Mouse (Mus musculus) testis, adult 2 months (tissue): Measurements from ENCODE around the gene Ccdc28a.

Source experiments
- CTCF ChIP-seq: fragments of 200-500 bp; IDR thresholded peaks from 2 replicates; pipeline ENCODE4 v1.5.1; 2012; ENCODE audit warnings: low read depth, mild to moderate bottlenecking, inconsistent platforms, low read length, moderate library complexity; ENCODE audit not compliant: control insufficient read depth, insufficient read depth, insufficient replicate concordance
- POLR2A ChIP-seq: fragments of 200-500 bp; IDR thresholded peaks from 2 replicates; pipeline ENCODE4 v1.6.1; 2012; ENCODE audit warnings: low read depth, mild to moderate bottlenecking, inconsistent platforms, low read length, moderate library complexity; ENCODE audit not compliant: control insufficient read depth

- TF ChIP-seq POLR2A: no peak
- TF ChIP-seq CTCF: no peak
Measured at GRCm38 (mm10) chr10:18194156-18194555, 40.6 kb downstream of the Ccdc28a start.
